Mouse (Mus musculus) kidney, adult 2 months (tissue): ENCODE measurements at regions not wholly inside any gene's neighbourhood (a gene's known extent, or its start where the extent isn't known, plus 50 kb on each side); places are given as distances from the start of the nearest gene placed in this dataset.

Experiments
- CTCF ChIP-seq: fragments of 200-500 bp; conservative IDR thresholded peaks from 2 replicates; pipeline ENCODE4 v1.5.1; 2011; ENCODE audit warnings: low read depth, mild to moderate bottlenecking, control low read depth, low read length, moderate library complexity, mixed read lengths; ENCODE audit not compliant: insufficient read depth, insufficient read length
- POLR2A ChIP-seq: fragments of 200-500 bp; IDR thresholded peaks from one replicate; pipeline ENCODE4 v1.6.1; 2011; ENCODE audit warnings: low read depth, low read length, control low read depth

DNA sequence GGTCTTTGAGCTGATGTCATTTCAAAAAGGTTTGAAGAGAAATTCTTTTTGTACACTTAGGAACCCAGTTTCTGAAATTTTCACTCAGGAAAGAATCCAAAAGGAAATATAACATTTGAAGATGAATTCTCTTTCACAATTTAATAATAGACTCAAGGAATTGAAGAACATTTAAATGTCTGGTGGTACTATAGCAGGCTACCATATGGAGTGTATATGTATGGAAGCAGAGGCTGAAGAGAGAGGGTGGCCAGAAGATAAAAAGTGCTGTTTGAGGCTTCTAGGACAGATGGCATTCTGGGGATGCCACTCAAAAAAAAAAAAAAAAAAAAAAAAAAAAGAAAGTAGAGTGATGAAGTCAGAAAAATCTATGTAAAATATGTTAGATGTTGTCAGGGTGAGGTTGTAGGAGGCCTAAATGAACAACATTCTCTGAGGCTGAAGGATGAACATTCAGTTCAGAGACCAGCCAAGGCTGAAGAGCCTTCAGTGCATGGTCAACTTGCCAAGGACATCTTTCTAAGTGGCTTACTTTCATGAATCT lies 170.1 kb upstream of the Arpp21 start:
- TF ChIP-seq CTCF (no peak), POLR2A (no peak)
